Mouse (Mus musculus) cerebellum, postnatal 14 days (tissue): ENCODE results near the gene Psmd8.

Experiments
- DNase-seq, 2 experiments: peaks; one replicate each; pipeline ENCODE4 v3.0.0; 2021; ENCODE audit warnings: mixed read lengths in 2 of 2

Psmd8 gene

DNA sequence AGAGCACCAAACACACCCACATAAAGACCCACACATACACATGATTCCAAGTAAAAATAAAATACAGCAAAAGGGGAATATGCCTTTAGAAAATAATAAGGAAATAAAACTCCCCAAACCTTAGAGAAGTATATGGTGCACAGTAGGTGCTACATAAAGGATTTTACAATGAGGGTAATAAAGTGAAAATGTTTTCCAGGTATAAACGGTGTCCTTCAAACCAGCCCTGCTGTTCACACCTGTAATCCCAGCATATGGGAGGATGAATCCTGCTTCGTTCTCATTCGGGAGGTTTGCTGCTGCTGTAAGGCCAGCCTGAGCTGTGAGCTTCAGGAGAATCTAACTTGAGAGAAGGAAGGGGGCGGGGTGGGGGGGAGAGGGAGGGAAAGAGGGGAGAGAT is 46.3 kb downstream of the Psmd8 start:
- no peak for DNase-seq

DNA sequence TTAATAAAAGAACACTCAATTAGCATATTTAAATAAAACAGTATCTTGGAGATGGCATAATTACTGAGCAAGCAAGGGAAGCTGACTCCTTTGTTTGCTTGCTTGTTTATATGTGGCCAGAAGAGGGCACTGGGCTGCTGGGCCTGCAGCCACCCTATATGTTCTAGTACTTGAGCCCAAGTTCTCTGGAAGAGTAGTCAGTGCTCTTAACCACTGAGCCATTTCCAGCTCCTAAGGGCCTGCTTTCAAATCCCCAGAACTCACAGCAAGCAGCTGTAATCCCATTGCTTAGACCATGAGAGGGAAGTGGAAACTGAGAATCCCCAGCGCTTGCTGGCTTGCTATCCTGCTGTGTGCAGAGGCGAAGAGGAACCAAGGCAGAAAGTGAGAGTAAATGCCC is 51.8 kb downstream of the Psmd8 start:
- DNase-seq, result no peak

GRCm38 (mm10) chr7:29126173-29126915 is 54.2 kb downstream of the Psmd8 start:
- peak; percentile 18 to 37 for DNase-seq

- DNase-seq, result peak; percentile 9 to 25
Observed at GRCm38 (mm10) chr7:29124970-29125369, 55.5 kb downstream of the Psmd8 start, which contains the start of gene Ryr1. Gene Ryr1 (minus strand): TSS chr7:29125179.
